Mouse (Mus musculus): ENCODE measurements at regions not wholly inside any gene's neighbourhood (a gene's known extent, or its start where the extent isn't known, plus 50 kb on each side); places are given as distances from the start of the nearest gene placed in this dataset.

DNA sequence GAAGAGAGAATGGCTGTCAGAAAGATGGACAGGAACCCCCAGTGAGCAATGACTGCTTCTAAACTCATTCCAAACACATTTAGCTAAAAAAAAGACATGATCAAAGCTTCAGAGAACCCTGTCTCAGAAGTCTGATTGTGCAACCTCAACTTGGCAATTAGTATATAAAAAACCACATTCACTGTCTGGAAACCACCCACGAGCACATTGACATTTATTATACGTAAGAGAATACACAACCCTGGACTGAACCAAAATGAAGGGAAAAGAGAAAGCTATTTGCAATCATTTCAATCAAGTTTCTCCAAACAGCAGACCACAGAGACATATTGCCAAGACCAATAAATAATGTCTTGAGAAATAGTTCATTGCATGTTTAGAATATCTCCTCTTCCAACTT, 820.7 kb upstream of the Adgrl2 start:
- DNase-seq (ENCODE audit: low spot score in 2 of 2), result no peak

DNA sequence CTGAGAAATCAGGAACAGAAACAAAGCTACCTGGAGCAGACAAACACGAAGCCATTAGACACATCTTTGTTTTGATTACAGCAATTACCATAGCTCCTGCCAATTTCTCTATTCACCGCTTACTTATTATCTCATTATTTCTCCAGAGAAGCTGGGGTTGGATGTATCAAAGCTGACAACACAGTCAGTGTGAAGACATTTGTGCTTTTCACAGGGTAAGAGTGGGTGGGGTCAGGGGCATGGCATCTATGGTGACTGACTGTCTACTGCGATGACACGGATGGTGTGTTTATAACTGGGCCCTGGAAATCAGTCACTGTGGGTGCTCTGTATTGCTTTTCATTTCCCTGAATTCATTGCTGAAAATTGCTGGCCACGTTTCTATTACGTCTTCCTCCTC, 815.0 kb upstream of the Adgrl2 start:
- DNase-seq (ENCODE audit: low spot score in 2 of 2), result no peak

DNA sequence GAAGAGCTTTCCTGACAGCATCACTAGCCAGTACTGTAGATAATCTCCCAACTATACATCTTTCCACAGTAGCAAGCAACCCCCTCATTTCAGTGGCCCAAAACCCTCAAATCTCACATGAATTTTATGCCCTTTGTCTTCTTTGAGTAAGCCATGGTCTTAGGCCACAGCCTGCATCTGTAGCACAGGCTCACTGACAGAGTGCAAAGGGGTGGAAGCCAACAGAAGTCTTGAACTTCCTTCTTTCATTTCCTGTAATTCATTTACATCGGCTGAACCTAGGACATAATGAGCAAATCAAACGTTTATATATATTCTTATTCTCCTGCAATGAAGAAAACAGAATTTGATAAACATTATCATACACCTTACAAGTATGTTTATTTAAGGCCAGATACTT, 805.8 kb upstream of the Adgrl2 start:
- DNase-seq (ENCODE audit: low spot score in 2 of 2), result no peak

DNA sequence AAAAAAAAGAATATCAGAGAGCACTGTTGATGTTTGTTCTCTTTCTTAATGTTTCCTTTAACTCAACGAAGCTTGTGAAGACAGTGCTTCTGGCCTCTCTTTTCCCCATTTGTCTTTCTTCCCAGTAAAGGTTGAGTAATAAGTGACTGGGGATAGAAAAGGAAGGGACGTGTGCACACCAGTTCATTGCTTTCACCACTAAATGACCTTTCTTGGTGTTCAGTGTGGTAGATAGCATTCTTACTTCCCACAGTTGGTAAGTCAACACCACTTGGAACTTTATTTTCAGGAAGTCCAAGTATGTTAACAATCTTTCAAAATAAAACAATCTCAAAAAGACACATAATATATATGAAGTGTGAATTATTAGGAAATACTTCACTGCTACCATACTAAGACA, 801.2 kb upstream of the Adgrl2 start:
- DNase-seq (ENCODE audit: low spot score in 2 of 2), result no peak

DNA sequence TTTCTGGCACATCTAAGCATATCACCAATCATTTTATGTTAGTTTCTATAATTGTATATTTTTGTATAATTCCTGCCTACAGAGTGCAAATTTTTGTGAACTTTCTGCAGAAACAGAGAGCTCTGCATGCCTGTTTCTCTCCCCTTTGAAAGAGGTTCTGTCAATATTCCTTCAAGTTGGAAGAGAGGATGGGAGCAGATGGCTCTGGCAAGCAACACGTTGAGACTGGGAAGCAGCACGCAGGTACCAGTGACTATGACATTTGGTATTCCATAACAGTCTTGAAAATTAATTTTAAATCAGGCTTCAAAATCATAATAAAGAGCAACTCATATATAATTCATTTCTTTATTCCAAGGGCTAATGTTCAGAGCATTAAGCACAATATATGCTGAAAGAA, 795.7 kb upstream of the Adgrl2 start:
- DNase-seq (ENCODE audit: low spot score in 2 of 2), result no peak

DNA sequence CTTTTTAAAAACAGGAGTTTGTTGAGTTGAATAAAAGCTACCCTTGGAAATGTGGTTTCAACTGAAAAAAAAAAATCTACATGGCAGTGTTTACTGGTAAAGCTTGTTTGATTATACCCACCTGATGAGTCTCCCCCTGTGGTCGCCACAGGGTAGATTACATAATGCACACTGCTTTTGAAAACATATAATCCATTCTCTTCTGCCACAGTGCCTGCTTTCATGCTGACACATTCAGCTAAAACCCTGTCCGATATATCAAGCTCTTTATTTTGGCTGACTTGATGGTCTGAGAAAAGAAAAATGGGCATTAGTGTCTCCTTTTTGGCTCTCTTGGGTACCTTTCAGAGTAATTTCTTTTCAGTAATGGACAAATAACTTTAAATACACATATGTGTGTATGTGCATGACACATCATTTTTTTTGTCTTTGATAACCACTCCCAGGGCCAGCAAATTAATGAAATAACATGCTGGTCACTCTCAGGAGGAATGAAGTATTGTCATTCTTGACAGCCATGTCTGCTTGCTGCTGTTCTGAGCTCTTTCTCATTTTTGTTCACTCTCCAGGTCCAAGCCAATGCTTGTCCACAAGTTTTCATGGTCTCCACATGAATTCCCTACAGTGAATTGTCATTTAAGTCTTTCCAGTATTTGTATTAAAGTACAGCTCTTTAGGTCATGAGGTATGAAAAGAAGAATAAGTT, 793.7 kb upstream of the Adgrl2 start:
- no peak for DNase-seq (ENCODE audit: low spot score in 2 of 2)

DNA sequence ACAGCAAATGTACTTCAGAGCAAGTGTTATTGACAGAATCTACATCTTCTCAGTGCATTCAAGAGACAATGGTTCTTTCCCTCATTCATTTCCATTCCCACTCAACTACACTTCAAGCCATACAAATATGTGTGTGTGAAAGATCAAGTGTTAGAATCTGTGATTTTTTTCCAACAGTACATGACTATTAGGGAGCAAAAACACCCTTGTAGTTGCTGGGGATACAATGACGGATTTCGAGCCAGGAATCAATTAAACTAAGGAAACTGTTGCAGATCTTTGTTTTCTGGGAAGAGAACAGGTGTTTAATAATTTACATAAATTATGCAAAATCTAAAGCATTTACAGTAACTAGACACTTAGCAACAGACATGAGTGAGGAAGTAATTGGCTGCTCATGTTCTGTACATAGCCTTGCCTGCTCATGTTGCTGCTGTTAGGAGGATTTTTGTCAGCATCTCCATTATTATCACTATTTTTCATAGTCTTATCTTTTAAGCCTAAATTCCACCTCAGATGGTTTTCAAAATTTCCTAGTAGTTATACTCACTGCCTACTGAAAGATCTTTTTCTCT, 777.6 kb upstream of the Adgrl2 start:
- DNase-seq (ENCODE audit: low spot score in 2 of 2), result no peak

DNA sequence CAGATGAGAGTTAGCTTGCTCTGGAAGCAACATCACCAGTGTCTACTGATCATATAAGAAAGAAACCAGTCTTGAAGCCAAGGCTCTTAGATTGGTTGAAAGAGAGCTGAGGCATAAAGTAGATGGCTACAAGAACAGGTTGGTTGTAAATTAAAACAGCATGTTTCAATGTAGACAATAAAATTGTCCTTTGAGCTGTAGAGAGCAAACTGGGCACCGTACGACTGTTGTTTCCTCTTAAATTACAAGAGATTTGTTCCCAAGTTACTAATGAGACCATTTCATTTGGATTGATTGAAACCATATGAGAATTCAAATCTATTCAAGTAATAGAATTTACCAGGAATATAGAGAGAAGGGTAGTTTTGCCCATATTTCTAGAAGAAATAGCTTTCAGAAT, 770.9 kb upstream of the Adgrl2 start:
- DNase-seq (ENCODE audit: low spot score in 2 of 2), result no peak

DNA sequence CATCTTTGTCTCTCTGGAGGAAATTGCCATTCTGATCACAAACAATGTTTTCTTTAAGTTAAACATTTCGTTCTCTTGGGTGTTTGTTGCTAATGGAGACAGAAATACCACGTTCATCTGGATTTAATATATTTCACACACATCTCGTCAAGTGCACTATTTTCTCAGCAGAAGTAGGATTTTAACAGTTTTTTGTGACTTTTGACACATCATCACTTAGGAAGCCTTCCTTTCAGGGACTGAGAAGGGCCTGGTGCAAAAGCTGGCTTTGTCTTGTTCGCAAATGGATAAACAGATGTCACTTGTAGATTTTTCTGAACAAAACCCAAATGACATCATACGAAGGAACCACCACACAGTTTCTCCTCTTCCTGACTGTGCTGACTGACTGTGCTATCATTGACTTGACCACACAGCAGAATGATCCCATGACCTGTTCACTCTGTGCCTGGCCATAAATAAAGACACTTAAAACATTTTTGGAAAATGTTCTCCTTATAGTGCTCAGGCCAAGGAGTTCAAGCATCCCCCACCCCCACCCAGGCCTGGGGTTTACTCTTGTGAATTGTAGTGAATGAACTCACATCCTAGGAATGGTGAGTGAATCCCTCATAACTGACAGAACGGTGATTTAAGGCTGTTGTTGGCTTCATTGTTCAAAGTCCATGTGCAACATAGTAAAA, 767.7 kb upstream of the Adgrl2 start:
- no peak for DNase-seq (ENCODE audit: low spot score in 2 of 2)

DNA sequence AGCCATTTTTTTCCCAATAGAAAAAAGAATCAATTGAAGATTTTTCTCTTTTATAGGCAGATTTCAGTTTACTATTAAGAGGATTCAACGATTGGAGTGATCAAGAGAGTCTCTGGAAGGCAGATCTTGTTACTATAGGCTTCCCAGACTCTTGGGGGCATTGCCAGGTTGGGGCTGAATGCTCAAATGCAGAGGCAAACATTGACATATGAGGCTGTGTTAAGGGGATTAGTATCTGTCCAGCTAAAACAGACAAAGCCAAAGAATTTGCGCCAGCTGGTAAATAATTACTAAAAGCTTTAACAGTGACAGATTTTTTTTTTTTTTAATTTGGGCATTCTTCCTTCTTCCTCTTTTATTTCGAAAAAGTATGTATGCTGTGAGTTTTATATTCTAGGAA, 745.7 kb upstream of the Adgrl2 start:
- DNase-seq (ENCODE audit: low spot score in 2 of 2), result no peak

DNA sequence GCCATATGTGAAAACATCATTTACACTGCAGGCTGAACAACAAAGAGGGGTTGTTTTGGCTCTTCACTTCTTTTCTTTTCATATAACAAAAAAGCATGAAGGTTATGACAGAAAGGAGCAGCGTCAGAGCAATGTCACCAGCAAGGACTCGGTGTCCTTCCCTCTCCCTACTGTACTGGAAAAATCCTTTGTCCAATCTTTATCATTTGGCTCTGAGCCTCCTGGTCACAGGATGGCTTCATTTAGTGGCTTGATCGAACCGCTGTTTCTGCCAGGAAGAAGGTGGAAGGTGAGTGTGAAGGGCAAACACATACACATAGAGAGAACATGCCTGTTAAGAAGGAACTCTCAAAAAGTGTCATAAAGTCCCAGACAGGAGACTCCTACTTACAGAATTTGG, 735.9 kb upstream of the Adgrl2 start:
- DNase-seq (ENCODE audit: low spot score in 2 of 2), result no peak

DNA sequence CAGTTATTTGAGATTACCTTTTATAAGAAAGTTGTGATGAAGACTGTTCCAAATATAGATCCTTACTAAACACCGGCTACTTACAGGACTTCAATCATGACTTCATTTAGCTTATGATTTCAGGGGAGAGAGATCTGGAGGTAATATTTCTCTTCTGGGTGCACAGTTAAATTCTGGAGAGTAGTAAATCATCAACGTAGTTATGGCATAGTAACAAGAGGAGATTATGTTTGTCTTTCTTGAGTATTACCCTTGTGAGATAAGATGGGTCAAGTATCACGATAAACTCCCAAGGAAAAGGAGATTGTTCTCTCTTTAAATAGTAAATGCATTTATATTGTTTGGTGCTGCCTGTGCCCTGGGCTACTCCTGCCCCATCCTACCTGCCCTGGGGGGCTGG, 734.5 kb upstream of the Adgrl2 start:
- no peak for DNase-seq (ENCODE audit: low spot score in 2 of 2)

DNA sequence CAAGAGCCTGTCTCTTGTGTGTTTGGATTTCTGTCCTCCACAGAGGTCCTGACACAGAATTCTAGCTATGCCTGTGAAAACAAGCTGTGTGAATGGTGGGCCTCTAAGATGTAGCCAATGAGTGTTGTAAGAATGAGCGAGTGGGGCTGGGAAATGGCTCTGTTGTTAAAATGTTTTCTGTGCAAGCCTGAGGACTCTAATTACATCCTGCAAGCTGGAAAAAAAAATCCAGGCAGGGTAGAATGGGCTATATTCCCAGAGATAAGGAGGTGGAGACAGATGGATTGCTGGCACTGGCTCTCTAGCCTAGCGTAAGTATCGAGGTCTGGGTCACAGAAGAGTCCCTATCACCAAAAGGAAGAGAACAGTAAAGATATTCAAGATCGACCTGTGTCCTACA, 731.5 kb upstream of the Adgrl2 start:
- no peak for DNase-seq (ENCODE audit: low spot score in 2 of 2)

DNA sequence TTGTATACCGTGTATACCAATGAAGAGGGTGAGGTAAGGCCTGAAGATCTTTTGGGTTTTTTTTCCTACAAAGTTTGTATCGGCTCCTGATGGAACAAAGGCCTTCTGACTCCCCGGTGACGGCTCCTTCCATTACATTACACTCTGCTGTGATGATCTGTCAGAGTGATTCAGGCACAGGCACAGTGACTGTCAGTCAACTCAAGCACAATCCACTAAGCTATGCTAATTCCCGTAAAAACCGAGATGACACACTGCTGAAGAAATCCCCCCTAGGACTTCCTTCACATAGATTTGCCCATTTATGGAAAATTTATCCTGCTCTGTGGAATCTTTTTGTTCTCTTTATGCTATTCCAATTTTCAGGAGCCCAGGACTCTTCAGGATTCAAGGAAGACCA, 730.0 kb upstream of the Adgrl2 start:
- DNase-seq (ENCODE audit: low spot score in 2 of 2), result no peak

DNA sequence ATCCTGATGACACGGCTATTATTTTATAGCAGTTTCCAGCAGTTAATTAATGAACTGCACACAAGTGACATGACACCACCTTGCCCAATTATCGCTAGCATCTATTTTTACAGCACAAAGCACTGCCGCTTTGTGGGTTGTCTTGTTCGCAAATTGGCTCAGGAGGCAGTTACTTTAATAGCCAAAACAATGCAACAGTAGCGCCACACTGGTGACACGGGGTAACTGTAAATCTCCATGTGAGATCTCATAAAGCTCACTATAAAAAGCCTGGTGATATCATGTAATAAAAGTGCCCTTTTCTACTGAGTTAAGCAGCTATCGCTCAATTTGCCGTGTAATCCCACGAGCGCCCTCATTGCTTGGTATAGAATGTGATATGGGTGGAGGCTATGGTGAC, 715.4 kb upstream of the Adgrl2 start:
- peak; percentile 6 for DNase-seq (ENCODE audit: low spot score in 2 of 2)

DNA sequence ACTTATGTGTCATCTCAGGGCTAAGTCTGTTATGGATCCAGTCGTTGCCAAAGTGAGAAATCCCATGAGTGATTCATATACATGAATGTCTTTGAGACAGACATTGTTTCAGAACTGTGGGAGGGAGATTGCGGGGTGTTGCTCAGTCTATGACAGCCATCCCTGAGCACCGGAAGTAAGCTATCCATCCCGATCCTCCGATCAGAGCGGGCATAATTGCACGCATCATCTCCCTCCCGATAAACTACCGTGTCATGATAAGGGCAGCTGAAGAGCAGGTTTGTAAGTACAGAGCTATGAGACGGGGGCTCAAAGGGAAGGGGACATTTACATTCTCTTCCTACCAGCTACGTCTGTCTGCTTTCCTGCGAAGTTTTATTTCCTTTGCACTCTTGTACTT, 715.0 kb upstream of the Adgrl2 start:
- no peak for DNase-seq (ENCODE audit: low spot score in 2 of 2)

DNA sequence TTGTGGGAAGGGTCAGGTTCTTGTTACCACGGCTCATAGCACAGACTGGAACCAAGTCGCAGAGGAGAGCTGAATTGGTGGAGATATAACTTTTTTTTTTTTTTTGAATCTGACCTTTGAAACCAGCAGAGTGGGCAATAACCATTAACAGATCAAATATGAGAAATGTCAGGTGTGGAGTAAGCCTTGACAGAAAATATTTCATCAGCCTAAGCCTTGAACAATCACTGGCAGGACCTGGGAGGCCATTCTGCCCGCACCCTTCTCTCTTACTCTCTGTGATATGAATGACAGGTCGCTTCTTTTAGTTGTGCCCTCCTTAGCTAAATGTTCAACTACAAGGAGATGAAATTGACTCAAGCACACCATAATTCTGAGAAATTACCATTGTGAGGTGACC, 714.1 kb upstream of the Adgrl2 start:
- DNase-seq (ENCODE audit: low spot score in 2 of 2), result no peak

DNA sequence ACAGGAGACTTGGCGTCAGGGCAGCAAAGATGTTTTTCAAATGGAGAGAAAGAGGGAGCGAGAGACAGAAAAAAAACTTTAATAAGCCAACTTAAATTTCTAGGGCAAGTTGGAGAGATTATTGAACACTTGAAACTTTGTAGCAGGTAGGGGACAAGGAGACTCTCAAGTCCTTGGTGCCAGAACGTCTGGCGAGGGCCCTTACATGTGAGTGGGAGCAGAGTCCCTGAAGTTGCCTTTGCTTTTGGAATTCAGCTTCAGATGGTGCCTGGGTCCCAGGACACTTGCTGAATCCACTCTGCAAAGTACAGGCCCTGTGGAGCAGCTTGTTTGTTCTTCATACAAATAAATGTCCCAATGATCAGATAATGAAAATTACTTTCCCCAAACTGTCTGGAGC, 693.2 kb upstream of the Adgrl2 start:
- no peak for DNase-seq (ENCODE audit: low spot score in 2 of 2)

DNA sequence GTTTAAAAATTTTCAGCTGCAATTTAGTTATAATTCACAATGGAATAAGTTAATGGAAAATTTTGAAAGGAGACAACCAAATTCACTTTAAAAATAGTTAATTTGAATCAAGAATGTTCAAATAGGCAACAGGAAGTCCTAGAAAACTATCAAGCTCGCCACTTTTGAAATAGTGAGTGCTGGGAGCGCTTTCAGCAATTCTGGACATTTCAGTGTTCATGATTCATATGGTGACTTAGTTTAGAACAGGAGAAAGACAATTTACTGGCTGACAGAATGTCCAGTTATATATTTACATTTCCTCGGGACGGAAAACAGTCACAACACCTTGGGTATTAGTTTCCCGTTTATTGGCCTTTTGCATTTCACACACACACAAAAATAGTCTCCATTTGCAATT, 691.9 kb upstream of the Adgrl2 start:
- no peak for DNase-seq (ENCODE audit: low spot score in 2 of 2)

DNA sequence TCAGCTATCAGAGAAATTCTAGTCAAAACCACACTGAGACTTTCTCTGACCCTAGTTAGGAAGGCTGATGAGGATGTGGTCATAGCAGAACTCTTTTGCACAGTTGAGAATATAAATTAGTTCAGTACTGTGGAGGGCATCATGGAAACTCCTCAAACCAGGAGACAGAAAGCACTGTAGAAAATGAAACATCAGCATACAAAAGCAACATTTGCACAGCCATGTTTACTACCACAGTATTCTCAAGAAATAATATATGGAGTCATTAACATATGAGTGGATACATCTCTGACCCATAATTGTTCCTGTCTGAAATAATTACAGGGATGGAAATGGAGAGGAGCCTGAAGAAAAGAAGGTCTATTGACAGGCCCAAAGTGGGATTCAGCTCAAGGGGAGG, 683.6 kb upstream of the Adgrl2 start:
- DNase-seq (ENCODE audit: low spot score in 2 of 2), result no peak

DNA sequence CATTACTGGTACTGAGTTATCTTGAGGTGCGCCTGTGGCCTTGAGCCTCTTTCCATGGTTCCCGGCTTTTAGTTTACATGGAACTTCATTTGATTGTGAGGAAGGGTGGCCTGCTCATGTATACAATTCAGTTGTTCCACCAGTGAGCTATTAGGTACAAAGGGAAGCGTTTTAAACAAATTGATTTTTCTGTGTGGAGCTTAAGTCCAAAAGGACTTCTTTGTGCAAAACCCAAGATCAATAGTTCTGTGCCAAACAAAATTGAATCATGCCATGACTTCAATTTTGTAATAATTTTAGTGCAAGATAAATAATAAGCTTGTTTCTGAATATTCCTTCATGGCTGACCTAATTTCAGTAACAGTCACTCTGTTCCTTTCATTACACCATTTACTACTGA, 674.3 kb upstream of the Adgrl2 start:
- DNase-seq (ENCODE audit: low spot score in 2 of 2), result no peak

DNA sequence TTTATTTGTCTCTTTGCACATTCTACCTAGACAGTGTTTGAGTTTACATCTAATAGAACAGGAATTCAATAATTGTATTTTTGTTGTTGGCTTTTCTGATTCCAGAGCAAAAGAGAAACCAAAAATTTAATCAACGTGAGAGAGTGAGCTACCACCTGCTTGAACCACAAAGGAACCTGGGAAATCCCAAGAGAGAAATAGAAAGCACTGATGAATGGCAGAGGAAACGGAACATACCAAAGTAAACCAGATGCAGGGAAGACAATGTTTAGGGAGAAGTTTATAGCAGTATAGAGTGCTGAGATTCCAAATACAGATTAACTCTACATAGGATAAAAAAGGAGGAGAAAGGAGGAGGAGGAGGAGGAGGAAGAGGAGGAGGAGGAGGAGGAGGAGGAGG, 648.0 kb upstream of the Adgrl2 start:
- DNase-seq (ENCODE audit: low spot score in 2 of 2), result no peak

DNA sequence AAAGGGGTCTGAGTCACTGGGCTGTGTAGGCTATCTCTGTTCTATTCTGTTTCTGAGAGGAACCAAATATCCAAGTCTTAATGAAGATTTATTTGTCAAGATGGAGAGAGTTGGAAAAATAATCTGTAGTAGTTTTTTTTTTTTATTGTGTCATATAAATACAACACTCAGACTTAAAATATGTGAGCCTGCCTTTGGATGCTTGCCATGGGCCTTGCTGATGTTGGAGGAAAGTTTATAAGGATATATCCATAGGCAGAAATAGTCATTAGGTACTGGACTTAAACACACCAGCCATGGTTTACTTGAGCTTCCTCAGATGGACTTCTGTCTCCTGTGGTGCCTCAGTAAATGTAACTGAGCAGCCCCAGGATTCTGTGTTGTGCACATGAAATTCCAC, 635.8 kb upstream of the Adgrl2 start:
- DNase-seq (ENCODE audit: low spot score in 2 of 2), result no peak

DNA sequence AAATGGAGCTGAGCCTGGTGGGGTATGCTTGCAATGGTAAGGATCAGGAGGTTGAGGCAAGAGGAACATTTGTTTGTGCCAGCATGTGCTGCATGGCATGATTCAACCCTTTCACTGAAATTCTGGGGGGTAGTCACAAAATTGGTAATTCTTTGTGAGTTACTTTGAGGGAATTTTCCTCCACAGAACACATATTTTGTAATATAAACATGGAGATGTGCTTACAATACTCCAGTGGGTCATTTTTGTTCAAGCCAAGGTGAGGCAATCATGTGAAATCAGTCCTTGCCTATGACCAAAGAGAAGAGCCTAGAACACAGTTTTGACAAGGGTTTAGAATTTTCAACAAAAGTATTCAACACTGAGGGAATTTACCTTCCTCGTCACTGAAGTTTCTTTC, 635.1 kb upstream of the Adgrl2 start:
- DNase-seq (ENCODE audit: low spot score in 2 of 2), result no peak

Data from right cerebral cortex, postnatal 36 days (tissue).